ENCODE assay signal across 18 mouse cellular contexts in the genomic region with DNA sequence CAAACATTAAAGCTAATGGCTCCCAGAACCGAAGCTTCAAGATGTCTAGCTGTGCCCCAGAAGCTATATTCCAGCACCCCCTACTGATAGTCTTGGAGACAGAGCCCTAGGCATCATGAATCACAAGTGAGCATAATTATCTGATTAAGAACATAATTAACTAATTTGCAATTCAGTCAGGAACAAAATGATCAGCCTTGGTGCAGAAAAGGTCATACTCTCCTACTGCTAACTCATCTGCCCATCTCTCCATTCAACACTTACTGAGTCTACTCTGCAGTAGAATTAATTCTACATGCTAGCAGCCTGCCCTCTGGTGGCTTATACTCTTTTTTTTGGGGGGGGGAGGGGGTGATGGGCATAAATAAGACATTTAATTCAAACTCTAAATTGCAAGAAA. TPM values are rescaled to one million over a fixed set of nuclear protein-coding genes. Genes with fewer than 3 reads are reported as not detected.
DNase-seq lines count a peak whose midpoint lies in the region; ATAC-seq and TF ChIP-seq lines count a peak whose summit lies in the region.
"Had no signal": no experiment of that assay in that cellular context is flagged by ENCODE, and none has a peak within 500 bp of the region (broad histone marks: within the 10 kb centered on the region; RNA-seq: fewer than 3 reads in every experiment).

No protein-coding gene starts in this region.

- no peak overlapping the region for H3K4me3 ChIP-seq in forebrain, embryonic 12.5 days (replicated peaks)
- no peak overlapping the region for H3K4me3 ChIP-seq in forebrain, embryonic 10.5 days
- H3K4me3 ChIP-seq in left cerebral cortex, adult 2 months = no peak overlapping the region
- H3K4me3 ChIP-seq: embryonic facial prominence, embryonic 10.5 days; hindbrain, embryonic 12.5 days; intestine, embryonic 15.5 days; limb, embryonic 12.5 days; liver, embryonic 13.5 days; midbrain, embryonic 15.5 days had no signal

- in situ Hi-C loops in Patski (cut with MboI; ENCODE audit: low pct_unique_long_range_greater_than_20kb) = no loop called here

- intact Hi-C loops in left cerebral cortex, adult 2 months (cut with DNase I) = loop anchor here (5.0 kb wide), 1 partner anchor 397 kb away; no protein-coding TSS in a partner anchor

- H3K4me2 ChIP-seq in forebrain, embryonic 12.5 days = no peak overlapping the region
- H3K4me2 ChIP-seq: hindbrain, embryonic 12.5 days; intestine, embryonic 15.5 days; limb, embryonic 12.5 days; liver, embryonic 13.5 days; midbrain, embryonic 15.5 days had no signal

- POLR2A ChIA-PET in Patski (lab: Charles Lee) = no interaction called here

- H3K4me1 ChIP-seq in forebrain, embryonic 12.5 days = peaks cover 11% of the 10 kb centered on the region; the same call in 1 of the 2 replicates
- no peaks in the 10 kb centered on the region for H3K4me1 ChIP-seq in forebrain, embryonic 10.5 days
- H3K4me1 ChIP-seq: embryonic facial prominence, embryonic 10.5 days; hindbrain, embryonic 12.5 days; intestine, embryonic 15.5 days; limb, embryonic 12.5 days; liver, embryonic 13.5 days had no signal

- WGBS in forebrain, embryonic 12.5 days = 42% methylated on average over 1 of the region's 1 CpGs
- WGBS in forebrain, embryonic 10.5 days = 81% methylated on average over 1 of the region's 1 CpGs

- H3K9me3 ChIP-seq in forebrain, embryonic 12.5 days = no peaks in the 10 kb centered on the region
- no peaks in the 10 kb centered on the region for H3K9me3 ChIP-seq in forebrain, embryonic 10.5 days
- H3K9me3 ChIP-seq: embryonic facial prominence, embryonic 10.5 days; hindbrain, embryonic 12.5 days; intestine, embryonic 15.5 days; limb, embryonic 12.5 days; liver, embryonic 13.5 days; midbrain, embryonic 15.5 days had no signal

- no peak overlapping the region for H3K27ac ChIP-seq in forebrain, embryonic 12.5 days
- H3K27ac ChIP-seq in forebrain, embryonic 10.5 days = no peak overlapping the region
- no peak overlapping the region for H3K27ac ChIP-seq in left cerebral cortex, adult 2 months
- H3K27ac ChIP-seq: embryonic facial prominence, embryonic 10.5 days; hindbrain, embryonic 12.5 days; intestine, embryonic 15.5 days; limb, embryonic 12.5 days; liver, embryonic 13.5 days; midbrain, embryonic 15.5 days had no signal

- CTCF ChIA-PET in Patski (lab: Charles Lee) = interaction anchor here (0.6 to 1.6 kb wide), 7 partner anchors 11 to 215 kb away, joined by 3 to 4 read pairs (median 3); no protein-coding TSS in a partner anchor

- ATAC-seq in forebrain, embryonic 12.5 days (ENCODE audit: low FRiP score) = 0 out of 2 replicates have a peak, but pooled peaks have one; percentile 9
- no peak for ATAC-seq in Patski
- ATAC-seq: activated CD4-positive, CD25-positive, alpha-beta regulatory T cell, adult 4 months; forebrain, postnatal 0 days; intestine, embryonic 15.5 days; lung, postnatal 0 days; midbrain, embryonic 15.5 days had no signal

- no peaks in the 10 kb centered on the region for H3K27me3 ChIP-seq in forebrain, embryonic 12.5 days
- H3K27me3 ChIP-seq in forebrain, embryonic 10.5 days (ENCODE audit: poor library complexity, severe bottlenecking) = no peaks in the 10 kb centered on the region
- no peaks in the 10 kb centered on the region for H3K27me3 ChIP-seq in Patski
- H3K27me3 ChIP-seq: hindbrain, embryonic 12.5 days; intestine, embryonic 15.5 days; limb, embryonic 12.5 days; liver, embryonic 13.5 days; midbrain, embryonic 15.5 days had no signal

- peak; percentile 31 for TF ChIP-seq CTCF in left cerebral cortex, adult 2 months (IDR thresholded peaks at IDR 0.05)
- TF ChIP-seq CTCF in Patski (IDR thresholded peaks at IDR 0.05) = peak; percentile 51

- no peak for DNase-seq in forebrain, embryonic 10.5 days (ENCODE audit: extremely low spot score, low spot score)
- no peak for DNase-seq in left cerebral cortex, adult 2 months (ENCODE audit: extremely low spot score in 1 of 2, low spot score in 2 of 2)
- no peak for DNase-seq in left cerebral cortex, adult 8-10 months (ENCODE audit: low spot score in 2 of 2)
- no peak for DNase-seq in Patski (ENCODE audit: low read depth, low spot score)
- no peak for DNase-seq in lung, adult 18-20 months
- DNase-seq in gastrocnemius, adult 8-10 months (ENCODE audit: low spot score in 2 of 2) = no peak
- DNase-seq: adrenal gland, postnatal 25 days; forebrain, postnatal 0 days; kidney, postnatal 10 days; liver, embryonic 13.5 days had no signal

- H3K9ac ChIP-seq in forebrain, embryonic 12.5 days = no peak overlapping the region
- H3K9ac ChIP-seq: forebrain, postnatal 0 days; hindbrain, embryonic 12.5 days; intestine, embryonic 15.5 days; limb, embryonic 12.5 days; liver, embryonic 13.5 days; midbrain, embryonic 15.5 days had no signal

- H3K36me3 ChIP-seq in forebrain, embryonic 12.5 days (replicated peaks) = no peaks in the 10 kb centered on the region
- peaks cover 10% of the 10 kb centered on the region for H3K36me3 ChIP-seq in forebrain, embryonic 10.5 days (replicated peaks)
- H3K36me3 ChIP-seq: hindbrain, embryonic 12.5 days; intestine, embryonic 15.5 days; limb, embryonic 12.5 days; liver, embryonic 13.5 days; midbrain, embryonic 15.5 days had no signal

RNA-seq across cellular contexts. Expression of gene Gtf2e1, which starts 35.1 kb away (rescaled TPM):
- 49.3 and 52.6 TPM in 2 replicates for polyA plus RNA-seq in forebrain, embryonic 12.5 days (2016; fragmentation: Nextera tagmentation; extraction: Ambion mirVana)
- 50.8 and 53.2 TPM in 2 replicates for polyA plus RNA-seq in forebrain, embryonic 10.5 days (2016; fragmentation: Nextera tagmentation; extraction: Ambion mirVana)
- 10 to 100 TPM; 13.7 to 15.4 TPM for total RNA-seq in left cerebral cortex, adult 2 months (2021)
- 10 to 100 TPM; 14.7 to 16.6 (median 16.1) TPM for total RNA-seq in left cerebral cortex, adult 8-10 months (2022)
- 17.4 TPM for polyA plus RNA-seq in Patski (2021)
- total RNA-seq in gastrocnemius, adult 8-10 months (2022) = 10 to 100 TPM; 10.2 to 14.1 (median 11.6) TPM

RNA-seq across cellular contexts. Expression of gene Rabl3, which starts 35.2 kb away (rescaled TPM):
- 34.5 and 35.1 TPM in 2 replicates for polyA plus RNA-seq in forebrain, embryonic 12.5 days (2016; fragmentation: Nextera tagmentation; extraction: Ambion mirVana)
- polyA plus RNA-seq in forebrain, embryonic 10.5 days (2016; fragmentation: Nextera tagmentation; extraction: Ambion mirVana) = 42.6 and 44.9 TPM in 2 replicates
- 10 to 100 TPM in 1 of 2 experiments, 1 to 10 TPM in 1; 7.3 to 10.5 TPM for total RNA-seq in left cerebral cortex, adult 2 months (2021)
- 10 to 100 TPM in 3 of 4 experiments, 1 to 10 TPM in 1; 9.4 to 12.0 (median 11.1) TPM for total RNA-seq in left cerebral cortex, adult 8-10 months (2022)
- polyA plus RNA-seq in Patski (2021) = 11.7 TPM
- 1 to 10 TPM; 5.2 to 5.9 (median 5.5) TPM for total RNA-seq in gastrocnemius, adult 8-10 months (2022)
